Mouse (Mus musculus): ENCODE measurements around the gene Fv1.

DNA sequence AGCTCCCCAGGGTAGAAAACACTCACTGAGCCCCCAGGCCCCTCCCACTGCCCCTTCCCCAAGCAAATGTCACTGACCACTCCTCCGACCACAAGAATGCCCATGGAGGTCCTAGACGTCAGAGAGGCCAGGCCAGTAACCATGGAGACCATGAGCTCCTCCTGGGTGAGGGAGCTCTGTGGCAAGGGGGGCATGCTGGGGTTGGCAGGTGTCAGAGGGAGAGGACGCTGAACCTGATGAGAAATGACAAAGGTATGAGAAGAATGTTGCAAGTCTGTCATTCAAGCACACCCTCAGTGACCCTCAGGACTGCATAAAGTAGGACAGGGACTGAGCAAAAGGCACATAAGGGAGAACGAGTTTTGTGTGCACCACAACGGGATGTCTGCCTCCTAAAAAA lies 11.1 kb downstream of the Fv1 start:
- TF ChIP-seq POLR2A (IDR thresholded peaks at IDR 0.05; ENCODE audit: insufficient read depth, low read depth, low read length) (no peak), CTCF (IDR thresholded peaks at IDR 0.05; ENCODE audit: insufficient read depth, low read depth, low read length) (no peak)
